Mouse (Mus musculus) inflammation-experienced regulatory T-cells, adult 16 weeks (primary cell): ENCODE measurements around the gene Klrb1. TPM values are rescaled to one million over a fixed set of nuclear protein-coding genes. Genes with fewer than 3 reads are reported as not detected.

Experiments used
- polyA plus RNA-seq: library from polyadenylated mRNA; unstranded; fragments of 100-300 nt; shearing (Covaris generic); gene quantifications from one replicate; pipeline ENCODE4 v1.2.1, GENCODE M21; 2017

The Klrb1 gene
- not detected for polyA plus RNA-seq

DNA sequence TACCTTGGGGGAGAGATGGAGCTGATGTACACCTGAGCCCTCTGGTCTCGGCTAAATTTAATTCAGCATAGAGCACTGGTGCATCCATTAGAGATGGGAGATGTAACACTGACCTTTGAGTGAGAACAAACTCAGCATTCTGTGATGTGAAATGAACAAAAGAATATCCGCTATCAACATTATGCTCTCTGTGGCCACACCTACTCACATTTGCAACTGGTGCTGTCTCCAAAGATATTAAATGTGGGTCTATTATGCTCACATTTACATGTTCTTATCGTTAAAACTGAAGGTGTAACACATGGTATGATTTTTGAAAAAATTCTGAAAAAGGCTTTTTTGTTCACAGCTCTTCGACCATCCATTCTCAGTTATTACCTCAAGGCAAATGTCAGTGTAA, at the start of gene Klrb1:
Gene Klrb1 (minus strand): TSS at position 101 of the 400 bp plus-strand sequence.

DNA sequence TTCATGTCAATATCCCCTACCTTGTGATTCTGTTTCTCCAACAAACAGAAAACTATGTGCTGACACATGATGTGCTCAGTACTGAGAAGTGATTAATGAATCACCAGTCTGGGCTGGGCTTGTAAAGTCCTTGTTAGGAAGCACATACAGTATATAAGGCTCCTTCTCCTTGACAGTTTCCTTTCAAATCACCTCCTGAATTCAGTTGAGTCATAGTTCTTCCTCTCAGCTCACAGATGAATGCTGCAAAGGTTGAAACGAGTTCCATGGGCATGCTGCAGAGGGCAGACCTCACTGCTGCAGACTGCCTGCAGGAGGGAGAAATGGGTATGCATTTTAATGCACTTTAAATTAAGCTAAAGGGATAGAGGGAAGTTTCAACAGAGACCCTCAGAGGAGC, 60.7 kb downstream of the Klrb1 start, which contains the start of gene Clec2h:
Gene Clec2h (plus strand): TSS at position 180 of the 400 bp plus-strand sequence.

Other genes starting within 250 kb of the Klrb1 start
- 0.29 TPM for gene Pzp, start 196.3 kb downstream of the Klrb1 start, polyA plus RNA-seq
- gene A2ml1, start 141.5 kb downstream of the Klrb1 start, polyA plus RNA-seq: 0.18 TPM
- 0.59 TPM for gene Klrb1a, start 99.5 kb downstream of the Klrb1 start, polyA plus RNA-seq
- gene Clec2h, start 60.7 kb downstream of the Klrb1 start, polyA plus RNA-seq: not detected
- 5.5 TPM for gene Klrb1c, start 66.2 kb upstream of the Klrb1 start, polyA plus RNA-seq
- not detected for gene Gm44511, start 103.3 kb upstream of the Klrb1 start, polyA plus RNA-seq
- gene Klrb1b, start 103.3 kb upstream of the Klrb1 start, polyA plus RNA-seq: 0.13 TPM
- gene Clec2i, start 164.5 kb upstream of the Klrb1 start, polyA plus RNA-seq: 140 TPM
- 3.7 TPM for gene BC035044, start 168.1 kb upstream of the Klrb1 start, polyA plus RNA-seq
- gene Clec2g, start 211.3 kb upstream of the Klrb1 start, polyA plus RNA-seq: not detected